Mouse (Mus musculus) naive thymus-derived CD4-positive, alpha-beta T cell, adult 2 months (primary cell): Measurements from ENCODE around the gene Napa.
A peak's percentile ranks its signal among the peaks of the same experiment; 100 is the strongest.

Experiments used
- DNase-seq: peaks from one replicate; pipeline ENCODE4 v3.0.0-alpha.2; 2011; ENCODE audit warnings: low read depth

The Napa gene

GRCm38 (mm10) chr7:16099901-16100300 is 1.6 kb downstream of the Napa start:
- DNase-seq: no peak

- DNase-seq: no peak
These were observed 2.8 kb downstream of the Napa start for GRCm38 (mm10) chr7:16101081-16101480.

GRCm38 (mm10) chr7:16101726-16102475 is 3.6 kb downstream of the Napa start:
- no peak for DNase-seq

GRCm38 (mm10) chr7:16102686-16103226 is 4.5 kb downstream of the Napa start:
- no peak for DNase-seq

GRCm38 (mm10) chr7:16103760-16104159 is 5.5 kb downstream of the Napa start:
- no peak for DNase-seq

- no peak for DNase-seq
These were observed 6.5 kb downstream of the Napa start for GRCm38 (mm10) chr7:16104611-16105388.

- DNase-seq: no peak
These were observed 10.8 kb downstream of the Napa start for GRCm38 (mm10) chr7:16108886-16109542.

- DNase-seq: no peak
These were observed 11.9 kb downstream of the Napa start for GRCm38 (mm10) chr7:16110158-16110557.

GRCm38 (mm10) chr7:16111284-16112090 is 13.2 kb downstream of the Napa start:
- no peak for DNase-seq

GRCm38 (mm10) chr7:16116418-16116817 is 18.2 kb downstream of the Napa start:
- no peak for DNase-seq

- DNase-seq: no peak
These were observed 18.8 kb downstream of the Napa start for GRCm38 (mm10) chr7:16117100-16117499.

GRCm38 (mm10) chr7:16119569-16120261 is 21.5 kb downstream of the Napa start, which contains the start of gene Kptn:
Gene Kptn (plus strand): TSS chr7:16119895.
- DNase-seq: peak; percentile 96

GRCm38 (mm10) chr7:16120262-16120600 is 22.0 kb downstream of the Napa start:
- no peak for DNase-seq

- no peak for DNase-seq
These were observed 27.6 kb downstream of the Napa start for GRCm38 (mm10) chr7:16125829-16126228.

- DNase-seq: no peak
These were observed 30.1 kb downstream of the Napa start for GRCm38 (mm10) chr7:16128344-16128743.

- DNase-seq: no peak
These were observed 30.6 kb downstream of the Napa start for GRCm38 (mm10) chr7:16128899-16129298.

GRCm38 (mm10) chr7:16129421-16129845 is 31.2 kb downstream of the Napa start, which contains the start of gene Slc8a2:
Gene Slc8a2 (plus strand): TSS chr7:16129826.
- DNase-seq: peak; percentile 56

- no peak for DNase-seq
These were observed 31.8 kb downstream of the Napa start for GRCm38 (mm10) chr7:16129846-16130691.

GRCm38 (mm10) chr7:16130956-16131634 is 32.8 kb downstream of the Napa start:
- DNase-seq: no peak
